Mouse (Mus musculus) common myeloid progenitor, adult 5-6 weeks (primary cell): ENCODE results near the gene Fam198a. TPM values are rescaled to one million over a fixed set of nuclear protein-coding genes. Genes with fewer than 3 reads are reported as not detected.

Experiments
- ATAC-seq: replicated peaks from 2 replicates; pipeline ENCODE4 v1.8.0; 2016; ENCODE audit warnings: low read depth, mild to moderate bottlenecking, moderate TSS enrichment, inconsistent platforms; ENCODE audit not compliant: poor library complexity, severe bottlenecking
- total RNA-seq: library from RNA; stranded (forward); fragments of 200-1000, 187-1606 nt; gene quantifications from 2 replicates; pipeline ENCODE4 v1.2.3, GENCODE M21; 2017

Gene Fam198a
- total RNA-seq, 1 experiment from 2014 or later: not detected

- no peak for ATAC-seq
These were observed 23.6 kb downstream of the Fam198a start for GRCm38 (mm10) chr9:121974141-121974986.

- no peak for ATAC-seq
These were observed 24.5 kb downstream of the Fam198a start for GRCm38 (mm10) chr9:121975321-121975720.

GRCm38 (mm10) chr9:121981046-121981445 is 30.3 kb downstream of the Fam198a start:
- no peak for ATAC-seq

GRCm38 (mm10) chr9:121981466-121982105 is 30.8 kb downstream of the Fam198a start:
- no peak for ATAC-seq

GRCm38 (mm10) chr9:121982214-121982613 is 31.4 kb downstream of the Fam198a start:
- no peak for ATAC-seq

GRCm38 (mm10) chr9:121982665-121983064 is 31.9 kb downstream of the Fam198a start:
- no peak for ATAC-seq

GRCm38 (mm10) chr9:121983504-121983903 is 32.7 kb downstream of the Fam198a start:
- 0 out of 2 replicates have a peak, but pooled peaks have one; percentile 42 for ATAC-seq

GRCm38 (mm10) chr9:121984465-121985461 is 34.0 kb downstream of the Fam198a start:
- peak; percentile 90 for ATAC-seq

- ATAC-seq: no peak
These were observed 38.1 kb downstream of the Fam198a start for GRCm38 (mm10) chr9:121988910-121989309.

GRCm38 (mm10) chr9:121989536-121989935 is 38.7 kb downstream of the Fam198a start:
- no peak for ATAC-seq

GRCm38 (mm10) chr9:121991041-121991440 is 40.3 kb downstream of the Fam198a start:
- ATAC-seq: no peak

GRCm38 (mm10) chr9:121993047-121993446 is 42.3 kb downstream of the Fam198a start:
- peak; percentile 85 for ATAC-seq

GRCm38 (mm10) chr9:121995077-121995476 is 44.3 kb downstream of the Fam198a start:
- no peak for ATAC-seq

- peak; percentile 48; the same call in 1 of the 2 replicates for ATAC-seq
These were observed 44.8 kb downstream of the Fam198a start for GRCm38 (mm10) chr9:121995508-121996131.

GRCm38 (mm10) chr9:121997010-121997409 is 46.2 kb downstream of the Fam198a start, which contains the start of gene Pomgnt2:
Gene Pomgnt2 (minus strand): TSS chr9:121997110.
- no peak for ATAC-seq

- no peak for ATAC-seq
These were observed 47.2 kb downstream of the Fam198a start for GRCm38 (mm10) chr9:121997978-121998377.

- no peak for ATAC-seq
These were observed 55.4 kb downstream of the Fam198a start for GRCm38 (mm10) chr9:122006175-122006574.

- peak; percentile 73 for ATAC-seq
These were observed 55.8 kb downstream of the Fam198a start for GRCm38 (mm10) chr9:122006609-122007008.

- no peak for ATAC-seq
These were observed 58.1 kb downstream of the Fam198a start for GRCm38 (mm10) chr9:122008876-122009275.

- no peak for ATAC-seq
These were observed 60.0 kb downstream of the Fam198a start for GRCm38 (mm10) chr9:122010751-122011150.
